Mouse (Mus musculus) 3T3-L1 (cell line): ENCODE measurements around the gene Ece2.

Source experiments
- DNase-seq: peaks from one replicate; pipeline ENCODE4 v3.0.0-alpha.2; 2015; ENCODE audit warnings: low read depth, low spot score

The Ece2 gene

DNA sequence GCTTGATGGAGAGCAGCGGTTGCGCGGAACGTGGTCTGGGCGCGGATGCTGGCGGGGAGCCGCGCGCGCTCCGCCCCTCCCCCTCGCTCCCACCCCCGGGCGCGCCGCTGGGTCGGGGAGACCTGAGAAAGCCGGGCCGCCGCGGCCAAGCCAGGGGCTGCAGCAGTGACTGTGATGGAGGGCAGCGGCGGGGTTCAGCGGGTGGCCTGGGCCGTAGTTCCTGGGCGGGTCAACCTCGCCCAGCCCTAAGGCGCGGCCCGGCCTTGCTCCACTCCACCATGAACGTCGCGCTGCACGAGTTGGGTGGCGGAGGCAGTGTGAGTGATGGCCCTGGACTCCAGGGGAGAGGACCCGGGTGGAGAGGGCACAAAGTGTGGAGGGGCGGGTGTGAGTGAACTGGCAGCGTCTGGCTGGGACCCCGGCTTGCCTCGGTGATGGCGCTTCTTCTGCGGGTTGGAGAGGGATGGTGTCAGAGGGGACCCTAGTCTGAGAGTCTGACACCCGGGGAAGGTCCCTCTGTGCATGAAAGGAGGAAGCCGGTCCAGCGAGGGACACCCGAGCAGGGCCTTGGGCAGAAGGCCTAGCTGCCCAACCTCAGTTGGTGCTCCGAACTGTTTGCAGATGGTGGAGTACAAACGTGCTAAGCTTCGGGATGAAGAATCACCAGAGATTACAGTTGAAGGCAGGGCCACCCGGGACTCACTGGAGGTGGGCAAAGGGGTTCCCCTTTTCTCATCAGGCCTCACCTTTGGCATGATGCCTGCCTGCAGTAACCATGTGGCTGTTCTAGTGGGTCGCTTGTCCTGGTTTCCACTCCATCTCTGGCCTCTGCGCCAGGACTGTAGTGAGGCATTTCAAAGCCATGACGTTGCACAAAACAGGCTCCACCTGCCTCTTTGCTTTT is at the start of gene Ece2:
Gene Ece2, plus strand, starts transcription at position 98 of the 904 bp plus-strand sequence.
- DNase-seq: peak; percentile 34

DNA sequence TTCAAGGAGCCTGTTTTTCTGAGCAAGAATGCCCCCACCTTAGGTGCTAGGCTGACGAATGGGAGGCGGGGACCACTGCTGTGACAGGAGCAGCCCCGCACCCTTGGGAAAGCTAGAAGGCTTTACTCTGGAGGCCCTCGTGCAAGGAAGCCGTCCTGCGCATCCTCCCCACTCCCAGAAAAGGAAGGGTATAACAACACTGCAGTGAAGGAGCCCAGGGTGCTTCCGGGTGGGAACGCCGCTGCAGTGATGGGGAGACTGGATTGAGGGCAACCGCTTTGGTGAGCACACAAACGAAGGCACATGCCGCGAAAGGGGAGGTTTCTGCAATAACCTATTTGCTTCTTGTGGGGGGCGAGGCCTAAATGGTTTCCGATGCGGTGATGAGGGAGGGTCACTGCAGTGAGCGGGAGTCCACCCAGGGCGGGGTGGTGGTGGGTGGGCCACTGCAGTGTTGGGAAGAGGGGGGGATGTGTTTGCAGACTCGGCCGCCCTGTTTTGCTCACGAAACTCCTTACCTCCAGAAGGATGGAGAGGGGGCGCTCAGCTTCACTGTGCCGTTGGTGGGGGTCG is 40.2 kb upstream of the Ece2 start, which contains the start of gene Vwa5b2:
Gene Vwa5b2, plus strand, starts transcription at position 106 of the 573 bp plus-strand sequence.
- no peak for DNase-seq

DNA sequence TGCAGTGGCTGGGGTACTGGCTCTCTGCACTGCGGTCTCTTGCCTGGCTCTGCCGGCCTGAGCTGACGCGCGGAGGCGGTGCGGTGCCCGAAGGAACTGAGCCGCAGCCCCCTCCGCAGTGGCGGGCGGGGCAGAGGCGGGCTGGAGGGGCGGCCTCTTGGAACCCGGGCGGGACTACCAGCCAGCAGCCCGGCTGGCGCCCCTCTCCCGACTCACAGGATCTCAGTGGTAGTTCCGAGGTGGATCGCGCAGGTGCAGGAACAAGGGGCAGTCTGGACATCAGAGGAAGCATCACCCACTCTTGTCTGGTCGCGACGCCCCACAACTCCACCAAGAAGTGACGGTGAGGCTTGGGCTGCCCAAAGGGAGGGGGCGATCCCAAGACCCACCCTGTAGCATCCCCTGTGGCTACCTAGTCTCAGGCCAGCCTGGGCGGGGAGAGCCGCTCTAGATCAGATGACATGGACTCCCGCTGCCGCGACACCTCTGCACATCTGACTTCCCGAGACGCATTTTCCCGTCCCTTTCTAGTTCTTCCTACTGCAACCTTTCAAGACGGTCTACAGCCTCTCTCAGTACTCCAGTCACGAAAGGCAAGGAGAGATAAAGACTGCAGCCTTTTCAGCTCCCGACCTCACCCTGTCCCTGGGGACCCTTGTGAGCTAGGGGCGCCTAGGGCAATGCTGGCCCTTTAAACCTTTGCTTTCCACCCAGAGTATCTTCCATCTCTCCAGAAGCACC is 39.5 kb upstream of the Ece2 start:
- DNase-seq: no peak

DNA sequence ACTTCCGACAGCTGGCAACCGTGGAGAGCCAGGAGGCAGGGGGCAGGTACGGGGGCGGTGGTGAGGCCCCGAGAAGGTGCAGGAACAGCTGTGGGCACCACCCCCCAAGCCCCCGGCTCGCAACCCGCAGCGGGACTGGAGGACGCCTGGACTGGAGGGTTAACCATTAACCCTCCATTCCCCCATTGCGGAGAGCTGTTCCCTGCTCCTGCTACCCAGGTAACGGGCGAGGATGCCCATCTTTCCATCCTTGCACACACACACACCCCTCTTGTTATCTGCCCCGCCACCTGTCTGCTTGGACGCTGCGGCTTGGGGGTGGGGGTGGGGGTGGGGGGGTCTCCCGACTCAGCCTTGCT is 39.0 kb upstream of the Ece2 start:
- DNase-seq: no peak

DNA sequence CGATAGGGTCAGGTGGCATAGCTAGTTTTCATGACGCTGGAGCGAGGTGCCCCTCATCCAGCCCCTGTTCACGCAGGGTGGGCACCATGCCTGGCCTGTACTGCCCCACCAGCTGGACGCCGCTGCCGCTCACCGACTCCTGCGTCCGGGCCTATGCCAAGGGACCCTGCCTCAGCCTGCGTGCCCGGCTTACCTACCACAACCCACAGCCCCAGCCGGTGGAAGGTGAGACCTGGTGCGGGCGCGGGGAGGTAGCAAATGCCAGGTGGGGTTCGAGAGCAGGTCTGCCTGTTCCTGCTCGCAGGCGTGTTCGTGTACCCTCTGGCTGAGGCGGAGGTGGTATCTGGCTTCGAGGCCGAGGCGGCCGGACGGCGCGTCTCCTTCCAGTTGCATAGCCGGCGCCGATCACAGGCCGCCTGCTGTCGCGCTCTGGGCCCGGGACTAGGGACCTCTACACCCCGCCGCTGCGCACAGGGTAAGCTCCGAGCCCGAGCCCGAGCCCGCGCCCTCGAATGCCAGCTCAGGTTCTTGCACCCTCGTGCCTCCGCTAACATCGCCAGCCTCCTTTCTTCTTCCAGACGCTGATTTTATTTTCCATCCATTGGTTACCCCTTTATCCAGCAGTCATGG is 38.4 kb upstream of the Ece2 start:
- no peak for DNase-seq

DNA sequence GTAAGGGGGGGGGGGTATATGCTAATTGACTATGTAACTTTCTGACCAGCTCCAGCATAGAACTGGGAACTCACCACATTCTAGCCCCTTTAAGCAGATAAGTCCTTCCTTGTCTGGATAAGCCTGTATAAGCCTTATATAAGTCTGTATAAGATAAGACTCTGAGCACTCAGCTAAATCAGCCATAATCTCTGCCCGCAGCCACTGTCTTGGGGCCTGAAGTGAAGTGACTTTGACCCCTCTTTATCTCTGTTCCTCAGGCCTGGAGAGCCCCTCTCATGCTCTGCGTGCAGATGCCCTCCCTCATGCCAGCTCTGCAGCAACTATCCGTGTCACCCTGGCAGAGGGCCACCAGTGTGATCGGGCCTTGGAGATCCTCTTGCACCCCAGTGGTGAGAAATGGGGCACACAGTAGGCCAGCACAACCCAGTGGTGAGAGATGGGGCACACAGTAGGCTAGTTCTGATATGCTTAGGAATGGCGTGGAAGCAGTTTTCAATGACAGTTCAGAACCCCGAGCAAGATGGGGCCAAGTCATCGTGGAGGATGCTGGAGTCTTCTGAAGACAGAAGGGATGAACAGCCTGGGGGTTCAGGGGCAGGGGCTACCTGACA is 34.5 kb upstream of the Ece2 start:
- no peak for DNase-seq

DNA sequence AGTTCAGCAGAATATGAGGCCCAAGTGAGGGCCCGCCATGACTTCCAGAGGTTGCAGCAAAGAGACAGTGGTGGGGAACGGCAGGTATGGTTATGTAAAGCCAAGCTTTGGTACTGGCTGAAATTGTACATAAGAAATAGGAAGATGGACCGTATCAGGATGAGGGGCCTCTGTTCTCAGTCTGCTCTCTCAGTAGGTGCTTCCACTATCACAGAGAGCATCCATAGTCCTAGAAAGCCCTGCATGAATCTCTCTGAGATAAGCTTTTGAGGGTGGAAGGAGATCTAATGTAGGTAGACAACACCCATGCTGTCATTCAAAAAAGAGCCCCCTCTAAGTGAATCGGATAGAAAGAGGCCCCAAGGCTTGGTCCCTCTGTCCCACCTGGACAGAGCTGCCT is 33.9 kb upstream of the Ece2 start:
- no peak for DNase-seq

DNA sequence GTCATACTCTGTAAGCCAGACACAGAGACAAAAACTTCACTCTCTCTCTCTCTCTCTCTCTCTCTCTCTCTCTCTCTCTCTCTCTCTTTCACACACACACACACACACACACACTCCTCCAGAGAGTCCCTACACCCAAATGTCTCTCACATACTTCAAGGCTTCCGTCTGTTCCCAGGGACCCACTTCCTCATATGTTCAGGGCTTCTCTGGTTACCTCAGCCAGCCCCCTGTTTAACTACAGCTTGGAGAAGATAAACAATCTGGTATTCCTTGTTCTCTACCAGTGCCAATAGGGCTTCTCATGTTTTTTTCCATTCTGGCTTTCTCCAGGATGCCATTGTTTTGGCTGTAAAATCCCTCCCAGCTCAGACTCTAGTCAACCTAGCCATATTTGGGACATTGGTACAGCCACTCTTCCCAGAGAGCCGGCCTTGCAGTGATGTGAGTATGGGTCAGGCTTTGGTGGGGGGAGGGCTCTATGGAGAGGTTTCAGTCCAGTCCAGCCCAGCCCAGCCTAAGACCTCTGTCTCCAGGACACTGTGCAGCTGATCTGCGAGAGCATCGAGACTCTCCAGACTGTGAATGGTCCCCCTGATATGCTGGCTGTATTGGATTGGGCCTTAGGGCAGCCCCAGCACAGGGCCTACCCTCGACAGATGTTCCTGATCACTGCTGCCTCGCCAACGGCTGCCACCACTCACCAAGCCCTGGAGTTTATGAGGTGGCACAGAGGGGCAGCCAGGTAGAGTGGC is 32.8 kb upstream of the Ece2 start:
- DNase-seq: no peak

DNA sequence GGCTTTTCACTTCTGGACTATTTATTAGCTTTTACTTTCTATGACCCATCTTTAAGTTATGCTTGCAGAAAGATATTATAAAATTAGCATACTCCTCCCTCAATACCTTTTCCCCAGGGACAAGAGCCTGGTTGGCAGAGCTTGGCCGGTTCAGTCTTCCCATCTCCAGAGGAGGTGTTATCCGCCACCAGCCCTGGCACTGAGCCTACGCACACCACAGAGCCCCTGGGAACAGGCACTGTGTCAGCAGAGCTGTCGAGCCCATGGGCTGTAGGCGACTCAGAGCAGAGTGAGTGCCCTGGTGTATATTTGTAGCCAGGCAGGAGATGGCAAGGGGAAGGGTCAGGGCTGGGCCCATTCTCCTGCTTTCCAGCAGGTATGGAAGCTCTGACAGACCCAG is 29.1 kb upstream of the Ece2 start:
- peak; percentile 58 for DNase-seq

DNA sequence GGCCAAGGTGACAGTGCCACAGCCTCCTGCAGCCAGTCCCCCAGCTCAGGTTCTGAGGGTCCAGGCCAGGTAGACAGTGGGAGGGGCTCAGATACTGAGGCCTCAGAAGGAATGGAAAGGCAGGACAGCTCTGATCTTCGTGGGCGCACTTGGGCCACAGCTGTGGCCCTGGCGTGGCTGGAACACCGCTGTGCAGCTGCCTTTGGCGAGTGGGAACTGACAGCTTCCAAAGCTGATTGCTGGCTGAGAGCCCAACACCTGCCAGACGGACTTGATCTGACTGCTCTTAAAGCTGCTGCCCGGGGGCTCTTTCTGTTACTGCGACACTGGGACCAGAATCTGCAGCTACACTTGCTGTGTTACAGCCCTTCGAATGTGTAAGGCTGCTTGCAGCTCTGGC is 24.9 kb upstream of the Ece2 start:
- no peak for DNase-seq

DNA sequence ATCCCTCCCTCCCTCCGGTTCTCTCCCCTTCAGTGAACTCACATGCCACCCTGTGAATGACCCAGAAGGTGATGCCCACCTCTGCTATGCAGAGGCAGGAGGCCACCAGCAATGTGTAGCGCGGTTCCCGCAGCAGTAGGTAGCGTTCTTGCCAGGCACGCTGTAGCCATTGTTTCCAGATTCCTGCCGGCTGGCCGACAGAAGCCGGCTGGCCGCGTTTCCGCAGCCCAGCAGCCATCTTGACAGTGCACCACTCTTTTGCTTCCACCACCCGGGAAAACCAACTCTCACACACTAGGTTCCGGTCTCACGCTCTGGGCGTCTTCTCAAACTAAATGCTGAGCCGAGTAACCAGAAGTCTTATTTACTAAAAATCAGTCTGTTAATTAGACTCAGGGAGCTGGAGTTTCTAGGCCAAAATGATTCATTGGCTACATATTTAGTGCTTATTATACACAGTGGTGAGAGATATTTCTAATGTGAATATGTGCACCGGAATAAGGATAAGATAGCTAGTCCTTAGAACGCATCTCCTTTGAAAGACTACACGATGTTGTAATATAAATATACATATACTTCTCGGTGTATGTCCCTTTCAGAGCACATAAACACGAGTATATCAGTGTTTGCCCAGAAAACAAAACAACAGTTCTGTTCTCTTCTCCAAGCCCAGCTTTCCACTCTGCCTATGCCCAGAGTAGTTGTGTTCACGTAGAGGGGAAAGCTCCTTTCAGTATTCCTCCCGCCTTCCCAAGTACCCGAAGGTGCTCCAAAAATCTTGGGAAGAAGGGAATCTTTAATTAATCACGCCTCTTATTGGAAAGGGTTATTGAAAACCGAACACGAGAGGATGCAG is 18.9 kb upstream of the Ece2 start:
- DNase-seq: peak; percentile 93

DNA sequence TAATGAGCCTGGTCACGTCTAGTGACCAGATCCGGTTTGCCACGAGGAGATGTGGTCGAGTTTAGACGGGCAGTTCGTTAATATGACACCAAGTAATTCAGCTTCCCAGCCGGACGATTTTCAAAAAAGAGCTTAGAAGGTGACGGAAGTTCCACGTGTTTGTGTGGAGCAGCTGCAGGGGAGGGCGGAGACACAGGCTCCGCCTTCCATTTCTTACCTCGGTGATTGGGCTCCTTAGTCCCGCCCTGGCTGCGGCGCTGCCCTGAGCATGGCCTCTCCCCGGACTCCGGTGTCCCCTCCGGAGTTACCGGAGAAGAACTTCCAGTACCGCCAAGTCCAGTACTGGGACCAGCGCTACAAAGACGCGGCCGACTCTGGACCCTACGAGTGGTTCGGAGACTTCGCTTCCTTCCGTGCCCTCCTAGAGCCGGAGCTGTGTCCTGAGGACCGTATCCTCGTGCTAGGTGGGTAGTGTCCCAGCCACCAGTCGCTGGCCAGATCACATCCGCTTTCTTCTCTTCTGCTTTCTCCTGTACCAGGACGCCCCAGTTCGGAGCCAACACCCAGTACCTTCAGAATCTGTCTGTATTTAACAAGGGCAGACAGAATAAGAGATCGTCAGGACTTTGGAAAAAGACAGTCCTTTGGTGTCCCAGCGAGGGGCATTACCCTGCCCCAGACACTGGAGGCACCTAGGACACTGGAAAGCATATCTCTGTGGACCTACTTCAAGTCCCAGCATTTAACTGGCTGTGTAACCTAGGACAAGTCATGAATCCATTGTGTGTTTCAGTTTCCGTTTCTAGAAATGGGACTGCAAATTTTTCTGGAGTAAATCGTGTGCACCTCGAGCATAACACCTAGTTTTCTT is 18.0 kb upstream of the Ece2 start, which contains the start of the genes Eef1akmt4, Gm49333 and Alg3:
Gene Eef1akmt4, plus strand, starts transcription at position 237 of the 871 bp plus-strand sequence.
Gene Gm49333, plus strand, starts transcription at position 254 of the 871 bp plus-strand sequence.
Gene Alg3, minus strand, starts transcription at position 379 of the 871 bp plus-strand sequence.
- peak; percentile 99 for DNase-seq

DNA sequence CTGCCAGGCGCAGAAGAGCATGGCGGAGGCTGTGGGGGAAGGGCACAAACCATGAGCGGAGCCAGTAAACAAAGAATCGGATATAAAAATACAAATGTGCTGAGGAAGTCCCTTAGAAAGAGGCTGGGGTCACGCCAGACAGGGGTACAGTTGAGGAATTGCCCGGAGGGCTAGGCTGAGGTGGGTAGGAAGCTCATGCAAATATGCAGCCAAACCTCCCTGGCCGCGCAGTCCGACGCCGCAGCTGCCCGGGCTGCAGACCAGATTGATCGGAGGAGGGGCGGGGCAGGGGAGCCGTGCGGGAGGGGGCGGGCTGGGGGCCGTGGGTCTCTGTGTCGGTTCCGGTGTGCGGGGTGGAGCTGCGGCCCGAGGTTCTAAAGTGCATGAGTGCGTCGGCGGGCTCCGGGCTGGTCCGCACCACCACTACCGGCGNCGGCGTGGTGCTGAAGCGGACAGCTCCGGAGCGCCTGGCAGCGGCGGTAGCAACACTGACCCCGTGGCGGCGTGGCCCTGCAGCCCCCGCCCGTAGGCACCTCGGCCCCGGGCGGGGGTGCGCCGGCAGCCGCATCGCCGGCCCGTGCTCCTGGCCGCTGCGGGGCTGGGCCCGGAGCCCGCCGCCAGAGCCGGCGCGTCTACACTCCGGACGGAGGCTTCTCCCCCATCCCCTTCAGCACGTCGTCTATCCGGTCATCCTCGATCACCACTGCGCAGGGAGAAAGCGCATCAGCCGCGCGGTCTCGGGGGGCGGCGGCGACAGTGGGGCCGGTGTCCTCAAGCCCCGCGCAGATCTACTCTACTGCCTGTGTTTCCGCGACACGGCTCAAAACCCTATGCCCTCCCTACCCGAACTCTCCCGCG is 9.9 kb upstream of the Ece2 start:
- peak; percentile 31 for DNase-seq

DNA sequence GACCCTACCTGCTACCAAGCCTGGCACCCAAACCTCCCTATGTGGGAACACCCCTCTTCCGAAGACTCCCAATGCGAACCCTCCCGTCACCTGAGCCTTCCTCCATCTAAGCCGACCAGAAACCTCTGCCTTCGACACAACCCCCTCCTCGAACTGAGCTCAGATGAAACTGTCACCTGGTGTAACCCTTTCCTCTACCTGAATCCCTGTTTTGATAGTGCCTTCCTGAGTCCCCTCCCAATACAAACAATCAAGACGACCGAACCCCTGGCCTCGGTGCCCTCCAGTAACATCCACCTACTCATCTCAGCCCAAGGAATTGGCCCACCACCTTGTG is 9.3 kb upstream of the Ece2 start:
- peak; percentile 33 for DNase-seq

DNA sequence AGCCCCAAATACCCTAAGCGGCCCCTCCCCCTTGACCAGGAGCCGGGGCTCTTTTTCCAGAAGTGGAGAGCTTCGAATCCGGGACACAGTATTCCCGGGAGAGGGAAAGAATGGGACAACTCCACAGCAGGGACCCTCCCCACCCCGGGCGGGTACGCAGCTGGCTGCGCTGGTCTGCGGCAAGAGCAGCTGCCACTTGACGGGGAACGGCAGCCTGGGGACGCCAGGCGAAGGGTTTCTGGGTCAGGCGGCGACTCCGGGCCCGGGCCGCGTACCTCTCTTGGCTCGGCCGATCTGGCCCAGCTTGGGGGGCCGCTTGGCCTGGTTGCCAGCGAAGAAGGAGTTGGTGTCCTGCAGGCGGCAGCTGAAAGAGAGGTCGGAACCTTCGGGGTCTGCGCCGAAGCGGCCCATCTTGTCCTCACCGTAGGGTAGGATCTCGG is 8.9 kb upstream of the Ece2 start:
- no peak for DNase-seq

DNA sequence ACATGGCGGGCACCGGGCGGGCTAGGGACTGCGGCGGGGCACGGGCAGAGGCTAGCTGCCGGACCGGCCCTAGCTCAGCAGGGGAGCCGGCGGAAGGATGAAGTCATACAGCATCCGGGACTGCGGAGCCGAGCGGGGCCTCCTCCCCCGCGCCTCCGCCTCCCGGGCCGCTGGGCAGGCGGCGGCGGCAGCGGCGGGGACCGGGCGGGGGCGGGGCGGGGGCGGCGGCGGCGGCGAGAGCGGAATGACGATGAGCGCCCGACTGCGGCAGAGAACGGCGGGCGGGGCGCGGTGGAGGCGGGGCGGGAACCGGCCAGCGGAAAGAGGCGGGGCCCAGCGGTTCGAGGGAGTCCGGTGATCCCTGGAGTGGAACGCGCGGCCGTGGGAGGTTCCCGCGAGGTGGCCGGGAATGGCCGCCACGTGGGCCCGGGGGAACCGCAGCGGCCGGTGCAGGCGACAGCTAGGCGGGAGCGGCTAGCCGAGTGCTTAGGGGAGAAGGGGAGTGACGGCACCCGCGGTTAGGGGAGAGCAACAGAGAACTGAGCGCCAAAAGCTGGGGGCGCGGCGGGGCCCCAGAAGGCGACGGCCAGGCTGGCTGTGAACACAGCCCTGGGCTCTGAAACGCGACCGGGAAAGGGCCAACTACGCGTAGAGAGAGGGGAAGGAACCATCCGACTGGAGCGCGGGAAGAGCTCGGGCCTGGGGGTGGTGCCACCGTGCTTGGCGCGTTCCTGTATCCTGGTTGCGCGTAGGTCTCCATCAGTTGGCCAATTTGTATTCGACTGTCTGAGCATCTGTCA is 8.2 kb upstream of the Ece2 start, which contains the start of gene Camk2n2:
Gene Camk2n2, minus strand, starts transcription at position 97 of the 800 bp plus-strand sequence.
- peak; percentile 70 for DNase-seq
